Mouse (Mus musculus) limb, embryonic 14.5 days (tissue): ENCODE measurements around the gene AC109138.7. TPM values are rescaled to one million over a fixed set of nuclear protein-coding genes. Genes with fewer than 3 reads are reported as not detected.

Experiments
- ATAC-seq: fragments of 200-750 bp; cut with Nextera tagmentation; 2 replicates; pipeline ENCODE4 v1.8.0; 2017; ENCODE audit warnings: low read depth, moderate number of reproducible peaks, moderate TSS enrichment; ENCODE audit not compliant: low FRiP score
- DNase-seq: peaks from one replicate; pipeline ENCODE4 v3.0.0-alpha.2; 2015; ENCODE audit warnings: low spot score
- H3K27ac ChIP-seq: fragments of 300-500 bp; sonication (generic); replicated peaks from 2 replicates; pipeline ENCODE4 v1.5.1; 2014; ENCODE audit warnings: low read depth, mild to moderate bottlenecking, low read length, moderate library complexity, mixed read lengths
- H3K27me3 ChIP-seq: fragments of 300-500 bp; sonication (generic); 2 replicates; pipeline ENCODE4 v1.6.1; 2014; ENCODE audit warnings: low read length, mixed read lengths; ENCODE audit not compliant: control insufficient read depth, insufficient read depth
- H3K36me3 ChIP-seq: fragments of 300-500 bp; sonication (generic); 2 replicates; pipeline ENCODE4 v1.6.1; 2014; ENCODE audit warnings: mild to moderate bottlenecking, low read length, moderate library complexity, mixed read lengths; ENCODE audit not compliant: control insufficient read depth, insufficient read depth
- H3K4me1 ChIP-seq: fragments of 300-500 bp; sonication (generic); 2 replicates; pipeline ENCODE4 v1.6.1; 2014; ENCODE audit warnings: antibody characterized with exemption, low read length, mixed read lengths; ENCODE audit not compliant: control insufficient read depth, insufficient read depth
- H3K4me2 ChIP-seq: fragments of 300-500 bp; sonication (generic); replicated peaks from 2 replicates; pipeline ENCODE4 v1.6.1; 2014; ENCODE audit warnings: low read depth, mild to moderate bottlenecking, low read length, moderate library complexity; ENCODE audit not compliant: severe bottlenecking
- H3K4me3 ChIP-seq: fragments of 300-500 bp; sonication (generic); replicated peaks from 2 replicates; pipeline ENCODE4 v1.5.1; 2014; ENCODE audit warnings: low read length
- H3K9ac ChIP-seq: fragments of 300-500 bp; sonication (generic); 2 replicates; pipeline ENCODE4 v1.6.1; 2014; ENCODE audit warnings: mild to moderate bottlenecking, low read depth, low read length, moderate library complexity; ENCODE audit not compliant: severe bottlenecking
- H3K9me3 ChIP-seq: fragments of 300-500 bp; sonication (generic); 2 replicates; pipeline ENCODE4 v1.6.1; 2016; ENCODE audit warnings: low read length; ENCODE audit not compliant: control insufficient read depth
- POLR2A ChIP-seq: fragments of 200-500 bp; IDR thresholded peaks from 2 replicates; pipeline ENCODE4 v1.8.0; 2012; ENCODE audit warnings: inconsistent platforms, mild to moderate bottlenecking, moderate library complexity, borderline replicate concordance; ENCODE audit not compliant: insufficient read depth, insufficient read length; ENCODE audit errors: extremely low read depth
- WGBS: fragments of 180-500 bp; shearing (Covaris S2); extraction: QIAGEN DNeasy Blood & Tissue Kit; methylation state at CpG from one replicate; pipeline ENCODE4 v1.1.7; 2014; 5-methylcytosine and 5-hydroxymethylcytosine counted together
- microRNA-seq: library from miRNA; unstranded; fragments of <30 nt; microRNA quantifications from one replicate; pipeline ENCODE4, GENCODE M21; 2016
- polyA plus RNA-seq, 2 experiments: library from polyadenylated mRNA; depleted of rRNA in 1 of 2; stranded (reverse) in 1 of 2; unstranded in 1 of 2; fragments of >200 nt; fragmentation: Nextera tagmentation in 1 of 2; extraction: Ambion mirVana in 1 of 2; gene quantifications; 2 replicates each; pipeline versions ENCODE4 v1.2.1 to v1.2.3; 2012 to 2014

Gene AC109138.7
- polyA plus RNA-seq, 2 experiments: 0.83 TPM; not detected in 1

GRCm38 (mm10) chr19:4280425-4280824, 66.3 kb downstream of the AC109138.7 start:
- no peak overlapping the region for H3K4me2 ChIP-seq

More at GRCm38 (mm10) chr19:4280425-4280824, 66.3 kb downstream of the AC109138.7 start:
- H3K9ac ChIP-seq: no peak overlapping the region
- no peak overlapping the region for H3K4me3 ChIP-seq
- H3K36me3 ChIP-seq: peaks cover 6% of the 10 kb centered on the region
- ATAC-seq (no peak), DNase-seq (no peak)
- whole genome bisulfite sequencing: 94% methylated on average over 9 of the region's 9 CpGs
- peaks cover 8% of the 10 kb centered on the region; the same call in 1 of the 2 replicates for H3K4me1 ChIP-seq
- H3K27me3 ChIP-seq: no peaks in the 10 kb centered on the region
- no peak overlapping the region for H3K27ac ChIP-seq
- H3K9me3 ChIP-seq: 0 out of 2 replicates have a peak, but pooled peaks cover 5% of the 10 kb centered on the region
- no peak for TF ChIP-seq POLR2A

Small RNAs within 50 kb of the gene (microRNA-seq; reads per million reads assigned to microRNA genes)
- not detected for gene Gm26115
- gene Mir6985: not detected

Other genes with a start within 250 kb of the AC109138.7 start
- gene Aldh3b2, start 242.0 kb upstream of the AC109138.7 start, polyA plus RNA-seq (2012; rRNA removed): 10.7 and 14.5 TPM in 2 replicates
- 28.1 and 30.3 TPM in 2 replicates for gene Aldh3b2, start 242.0 kb upstream of the AC109138.7 start, polyA plus RNA-seq (2014; fragmentation: Nextera tagmentation; extraction: Ambion mirVana)
- 9.4 and 12.8 TPM in 2 replicates for gene Acy3, start 227.8 kb upstream of the AC109138.7 start, polyA plus RNA-seq (2012; rRNA removed)
- gene Acy3, start 227.8 kb upstream of the AC109138.7 start, polyA plus RNA-seq (2014; fragmentation: Nextera tagmentation; extraction: Ambion mirVana): 6.7 and 9.2 TPM in 2 replicates
- gene Tbx10, start 221.6 kb upstream of the AC109138.7 start, polyA plus RNA-seq (2012; rRNA removed): 0.08 and 0.12 TPM in 2 replicates
- 0.28 TPM in 1 of 2 replicates, not detected in the other for gene Tbx10, start 221.6 kb upstream of the AC109138.7 start, polyA plus RNA-seq (2014; fragmentation: Nextera tagmentation; extraction: Ambion mirVana)
- gene Nudt8, start 213.8 kb upstream of the AC109138.7 start, polyA plus RNA-seq (2012; rRNA removed): 18.3 and 21.0 TPM in 2 replicates
- 35.8 and 38.9 TPM in 2 replicates for gene Nudt8, start 213.8 kb upstream of the AC109138.7 start, polyA plus RNA-seq (2014; fragmentation: Nextera tagmentation; extraction: Ambion mirVana)
- 7.0 and 8.0 TPM in 2 replicates for gene Gm49405, start 213.7 kb upstream of the AC109138.7 start, polyA plus RNA-seq (2012; rRNA removed)
- 2.3 and 3.3 TPM in 2 replicates for gene Gm49405, start 213.7 kb upstream of the AC109138.7 start, polyA plus RNA-seq (2014; fragmentation: Nextera tagmentation; extraction: Ambion mirVana)
- gene Doc2g, start 211.0 kb upstream of the AC109138.7 start, polyA plus RNA-seq (2012; rRNA removed): 19.6 and 22.4 TPM in 2 replicates
- 3.4 and 3.9 TPM in 2 replicates for gene Doc2g, start 211.0 kb upstream of the AC109138.7 start, polyA plus RNA-seq (2014; fragmentation: Nextera tagmentation; extraction: Ambion mirVana)
- 141 and 157 TPM in 2 replicates for gene Ndufv1, start 201.6 kb upstream of the AC109138.7 start, polyA plus RNA-seq (2012; rRNA removed)
- gene Ndufv1, start 201.6 kb upstream of the AC109138.7 start, polyA plus RNA-seq (2014; fragmentation: Nextera tagmentation; extraction: Ambion mirVana): 193 and 194 TPM in 2 replicates
- gene Gstp1, start 176.4 kb upstream of the AC109138.7 start, polyA plus RNA-seq (2012; rRNA removed): 291 and 325 TPM in 2 replicates
- gene Gstp1, start 176.4 kb upstream of the AC109138.7 start, polyA plus RNA-seq (2014; fragmentation: Nextera tagmentation; extraction: Ambion mirVana): 508 and 540 TPM in 2 replicates
- 10.7 and 10.8 TPM in 2 replicates for gene Gstp2, start 168.3 kb upstream of the AC109138.7 start, polyA plus RNA-seq (2012; rRNA removed)
- 0.87 and 1.7 TPM in 2 replicates for gene Gstp2, start 168.3 kb upstream of the AC109138.7 start, polyA plus RNA-seq (2014; fragmentation: Nextera tagmentation; extraction: Ambion mirVana)
- gene Gstp3, start 154.8 kb upstream of the AC109138.7 start, polyA plus RNA-seq (2012; rRNA removed): 0.63 and 0.69 TPM in 2 replicates
- gene Gstp3, start 154.8 kb upstream of the AC109138.7 start, polyA plus RNA-seq (2014; fragmentation: Nextera tagmentation; extraction: Ambion mirVana): 0.41 and 0.47 TPM in 2 replicates
- gene Cabp2, start 132.8 kb upstream of the AC109138.7 start, polyA plus RNA-seq (2012; rRNA removed): not detected in 2 replicates
- not detected in 2 replicates for gene Cabp2, start 132.8 kb upstream of the AC109138.7 start, polyA plus RNA-seq (2014; fragmentation: Nextera tagmentation; extraction: Ambion mirVana)
- gene Cdk2ap2, start 117.2 kb upstream of the AC109138.7 start, polyA plus RNA-seq (2012; rRNA removed): 45.2 and 52.1 TPM in 2 replicates
- gene Cdk2ap2, start 117.2 kb upstream of the AC109138.7 start, polyA plus RNA-seq (2014; fragmentation: Nextera tagmentation; extraction: Ambion mirVana): 67.0 and 67.6 TPM in 2 replicates
- 16.2 and 20.8 TPM in 2 replicates for gene Pitpnm1, start 114.4 kb upstream of the AC109138.7 start, polyA plus RNA-seq (2012; rRNA removed)
- gene Pitpnm1, start 114.4 kb upstream of the AC109138.7 start, polyA plus RNA-seq (2014; fragmentation: Nextera tagmentation; extraction: Ambion mirVana): 4.5 and 6.7 TPM in 2 replicates
- gene Aip, start 88.5 kb upstream of the AC109138.7 start, polyA plus RNA-seq (2012; rRNA removed): 96.0 and 119 TPM in 2 replicates
- gene Aip, start 88.5 kb upstream of the AC109138.7 start, polyA plus RNA-seq (2014; fragmentation: Nextera tagmentation; extraction: Ambion mirVana): 86.4 and 95.7 TPM in 2 replicates
- gene Gpr152, start 74.6 kb upstream of the AC109138.7 start, polyA plus RNA-seq (2012; rRNA removed): 0.01 and 0.05 TPM in 2 replicates
- not detected in 2 replicates for gene Gpr152, start 74.6 kb upstream of the AC109138.7 start, polyA plus RNA-seq (2014; fragmentation: Nextera tagmentation; extraction: Ambion mirVana)
- 0.05 and 0.06 TPM in 2 replicates for gene Cabp4, start 70.3 kb upstream of the AC109138.7 start, polyA plus RNA-seq (2012; rRNA removed)
- gene Cabp4, start 70.3 kb upstream of the AC109138.7 start, polyA plus RNA-seq (2014; fragmentation: Nextera tagmentation; extraction: Ambion mirVana): 0.10 TPM in 2 replicates
- 229 and 261 TPM in 2 replicates for gene Coro1b, start 65.7 kb upstream of the AC109138.7 start, polyA plus RNA-seq (2012; rRNA removed)
- gene Coro1b, start 65.7 kb upstream of the AC109138.7 start, polyA plus RNA-seq (2014; fragmentation: Nextera tagmentation; extraction: Ambion mirVana): 148 and 153 TPM in 2 replicates
- 7.0 and 8.9 TPM in 2 replicates for gene Ptprcap, start 60.8 kb upstream of the AC109138.7 start, polyA plus RNA-seq (2012; rRNA removed)
- 7.8 and 8.9 TPM in 2 replicates for gene Ptprcap, start 60.8 kb upstream of the AC109138.7 start, polyA plus RNA-seq (2014; fragmentation: Nextera tagmentation; extraction: Ambion mirVana)
- 76.4 and 85.1 TPM in 2 replicates for gene Rps6kb2, start 51.0 kb upstream of the AC109138.7 start, polyA plus RNA-seq (2012; rRNA removed)
- 43.0 and 47.2 TPM in 2 replicates for gene Rps6kb2, start 51.0 kb upstream of the AC109138.7 start, polyA plus RNA-seq (2014; fragmentation: Nextera tagmentation; extraction: Ambion mirVana)
- 2.6 and 5.6 TPM in 2 replicates for gene Carns1, start 38.9 kb upstream of the AC109138.7 start, polyA plus RNA-seq (2012; rRNA removed)
- gene Carns1, start 38.9 kb upstream of the AC109138.7 start, polyA plus RNA-seq (2014; fragmentation: Nextera tagmentation; extraction: Ambion mirVana): 1.4 and 1.8 TPM in 2 replicates
- gene Tbc1d10c, start 23.1 kb upstream of the AC109138.7 start, polyA plus RNA-seq (2012; rRNA removed): 4.5 and 5.8 TPM in 2 replicates
- gene Tbc1d10c, start 23.1 kb upstream of the AC109138.7 start, polyA plus RNA-seq (2014; fragmentation: Nextera tagmentation; extraction: Ambion mirVana): 3.5 and 3.9 TPM in 2 replicates
- 490 and 517 TPM in 2 replicates for gene Ppp1ca, start 22.3 kb upstream of the AC109138.7 start, polyA plus RNA-seq (2012; rRNA removed)
- 794 and 821 TPM in 2 replicates for gene Ppp1ca, start 22.3 kb upstream of the AC109138.7 start, polyA plus RNA-seq (2014; fragmentation: Nextera tagmentation; extraction: Ambion mirVana)
- gene Rad9a, start 12.7 kb upstream of the AC109138.7 start, polyA plus RNA-seq (2012; rRNA removed): 57.5 and 75.5 TPM in 2 replicates
- 33.3 and 38.0 TPM in 2 replicates for gene Rad9a, start 12.7 kb upstream of the AC109138.7 start, polyA plus RNA-seq (2014; fragmentation: Nextera tagmentation; extraction: Ambion mirVana)
- gene Clcf1, start 119 bp upstream of the AC109138.7 start, polyA plus RNA-seq (2012; rRNA removed): 42.8 and 61.2 TPM in 2 replicates
- 7.7 and 8.7 TPM in 2 replicates for gene Clcf1, start 119 bp upstream of the AC109138.7 start, polyA plus RNA-seq (2014; fragmentation: Nextera tagmentation; extraction: Ambion mirVana)
- 48.0 and 50.7 TPM in 2 replicates for gene Pold4, start 17.5 kb downstream of the AC109138.7 start, polyA plus RNA-seq (2012; rRNA removed)
- gene Pold4, start 17.5 kb downstream of the AC109138.7 start, polyA plus RNA-seq (2014; fragmentation: Nextera tagmentation; extraction: Ambion mirVana): 26.5 and 28.4 TPM in 2 replicates
- gene Ssh3, start 54.8 kb downstream of the AC109138.7 start, polyA plus RNA-seq (2012; rRNA removed): 57.5 and 65.5 TPM in 2 replicates
- gene Ssh3, start 54.8 kb downstream of the AC109138.7 start, polyA plus RNA-seq (2014; fragmentation: Nextera tagmentation; extraction: Ambion mirVana): 21.2 and 22.3 TPM in 2 replicates
- gene Ankrd13d, start 68.8 kb downstream of the AC109138.7 start, polyA plus RNA-seq (2012; rRNA removed): 25.2 and 33.2 TPM in 2 replicates
- 10.2 and 11.5 TPM in 2 replicates for gene Ankrd13d, start 68.8 kb downstream of the AC109138.7 start, polyA plus RNA-seq (2014; fragmentation: Nextera tagmentation; extraction: Ambion mirVana)
- gene Grk2, start 91.9 kb downstream of the AC109138.7 start, polyA plus RNA-seq (2012; rRNA removed): 83.6 and 92.1 TPM in 2 replicates
- 22.3 and 22.9 TPM in 2 replicates for gene Grk2, start 91.9 kb downstream of the AC109138.7 start, polyA plus RNA-seq (2014; fragmentation: Nextera tagmentation; extraction: Ambion mirVana)
- 99.7 and 126 TPM in 2 replicates for gene Kdm2a, start 183.9 kb downstream of the AC109138.7 start, polyA plus RNA-seq (2012; rRNA removed)
- gene Kdm2a, start 183.9 kb downstream of the AC109138.7 start, polyA plus RNA-seq (2014; fragmentation: Nextera tagmentation; extraction: Ambion mirVana): 54.4 and 59.8 TPM in 2 replicates
- gene Rhod, start 225.1 kb downstream of the AC109138.7 start, polyA plus RNA-seq (2012; rRNA removed): 33.8 and 36.6 TPM in 2 replicates
- 44.2 and 51.0 TPM in 2 replicates for gene Rhod, start 225.1 kb downstream of the AC109138.7 start, polyA plus RNA-seq (2014; fragmentation: Nextera tagmentation; extraction: Ambion mirVana)